Comparison of ENCODE assay signal across 8 mouse cellular contexts in genomic region chr11:48816800-48817665, GRCm38 (mm10). TPM values are rescaled to one million over a fixed set of nuclear protein-coding genes. Genes with fewer than 3 reads are reported as not detected.
DNase-seq lines count a peak whose midpoint lies in the region; ATAC-seq and TF ChIP-seq lines count a peak whose summit lies in the region.

Gene Trim41, minus strand, starts transcription at chr11:48817353.

- TF ChIP-seq CTCF in lung, adult 2 months (IDR thresholded peaks at IDR 0.05; ENCODE audit: insufficient read depth, low read length) = no peak

- peaks cover 0 to 2% of the 10 kb centered on the region in 2 experiments; a peak in 1 of 4 replicates for H3K4me1 ChIP-seq in ES-E14 (ENCODE audit: control insufficient read depth in 2 of 2, insufficient read depth in 2 of 2, low read length in 2 of 2, poor library complexity in 1 of 2)
- H3K4me1 ChIP-seq in forebrain, embryonic 15.5 days = peaks cover 37% of the 10 kb centered on the region
- peaks cover 7% of the 10 kb centered on the region for H3K4me1 ChIP-seq in lung, adult 2 months (ENCODE audit: control insufficient read depth, insufficient read depth, low read length)

- peak within 1 kb of the TSS; percentile 98 for H3K9ac ChIP-seq in ES-E14 (ENCODE audit: insufficient read depth, low read depth, low read length, poor library complexity, severe bottlenecking)
- H3K9ac ChIP-seq in forebrain, embryonic 15.5 days (replicated peaks) = peak within 1 kb of the TSS; percentile 87

- in situ Hi-C loops in ES-E14 (cut with MboI; ENCODE audit: low sequenced_read_pairs in 2 of 2, unreplicated experiment in 2 of 2) = no loop called here

- TF ChIP-seq POLR2A in lung, adult 2 months (IDR thresholded peaks at IDR 0.05; ENCODE audit: borderline replicate concordance, extremely low read depth, low read depth, low read length) = peak; percentile 97

- under 1% methylated on average over 76 of the region's 77 CpGs for WGBS in forebrain, embryonic 15.5 days
- WGBS in lung, adult 2 months = under 1% methylated on average over 71 of the region's 77 CpGs

- DNase-seq in ES-E14 (ENCODE audit: low read depth, low spot score) = peak; percentile 99
- DNase-seq in cerebellum, adult 11-12 months = peak; percentile 99
- peak; percentile 99 for DNase-seq in heart, postnatal 25 days (ENCODE audit: low spot score)
- peak; percentile 98 to 99 for DNase-seq in layer of hippocampus, adult 18-20 months (ENCODE audit: low spot score in 2 of 2)
- DNase-seq in lung, adult 2 months = peak; percentile 98
- peak; percentile 99 for DNase-seq in thymus, adult 18-20 months

- H3K4me3 ChIP-seq in ES-E14 (ENCODE audit: insufficient read depth in 1 of 2, low read depth in 1 of 2, low read length in 2 of 2, poor library complexity in 1 of 2, severe bottlenecking in 1 of 2) = peak within 1 kb of the TSS; percentile 96 to 99
- H3K4me3 ChIP-seq in forebrain, embryonic 15.5 days = peak within 1 kb of the TSS; percentile 83
- peak within 1 kb of the TSS; percentile 97 for H3K4me3 ChIP-seq in lung, adult 2 months (replicated peaks; ENCODE audit: extremely low read depth, low read depth, low read length)

- no peaks in the 10 kb centered on the region for H3K9me3 ChIP-seq in ES-E14 (ENCODE audit: control insufficient read depth, insufficient read depth, low read depth, low read length)
- no peaks in the 10 kb centered on the region for H3K9me3 ChIP-seq in forebrain, embryonic 15.5 days

- intact Hi-C loops in heart, postnatal 25 days (cut with DNase I) = loop anchor here (2.0 kb wide), 1 partner anchor 16 kb away; the partner anchor contains the start of gene Rack1

- peak; percentile 97 for ATAC-seq in forebrain, embryonic 15.5 days (replicated peaks)
- ATAC-seq in neutrophil, adult 5-6 weeks (ENCODE audit: extremely low read depth, insufficient number of reproducible peaks, low FRiP score, poor library complexity, severe bottlenecking) = peak; percentile 79

- H3K27ac ChIP-seq in ES-E14 (ENCODE audit: insufficient read depth, low read depth, low read length, poor library complexity, severe bottlenecking) = peak within 1 kb of the TSS; percentile 98
- H3K27ac ChIP-seq in forebrain, embryonic 15.5 days (replicated peaks) = peak within 1 kb of the TSS; percentile 96

- peaks cover under 1% of the 10 kb centered on the region; the same call in 1 of the 2 replicates for H3K27me3 ChIP-seq in forebrain, embryonic 15.5 days

- peak within 1 kb of the TSS; percentile 89 for H3K4me2 ChIP-seq in forebrain, embryonic 15.5 days (replicated peaks)

- H3K36me3 ChIP-seq in ES-E14 (ENCODE audit: control insufficient read depth, insufficient read depth, low read length, poor library complexity, severe bottlenecking) = peaks cover 15% of the 10 kb centered on the region
- H3K36me3 ChIP-seq in forebrain, embryonic 15.5 days = peaks cover 5% of the 10 kb centered on the region

TF ChIP-seq in ES-E14, 5 proteins besides CTCF, POLR2A, EP300 and RAD21:
- TF ChIP-seq HCFC1 (IDR thresholded peaks at IDR 0.05; ENCODE audit: borderline replicate concordance, insufficient read depth, low read length) (peak; percentile 80), CHD2 (IDR thresholded peaks at IDR 0.05; ENCODE audit: low read depth, low read length) (no peak)
TF ChIP-seq in ES-E14: peak in this region for 1.

RNA-seq across cellular contexts. Expression of gene Trim41, which starts in this region (rescaled TPM):
- 47.8 and 52.8 TPM in 2 replicates for total RNA-seq in ES-E14 (2012; rRNA removed)
- polyA plus RNA-seq in forebrain, embryonic 15.5 days (2015; fragmentation: Nextera tagmentation; extraction: Ambion mirVana) = 6.0 and 6.3 TPM in 2 replicates
- total RNA-seq in heart, postnatal 25 days (2021) = 10 to 100 TPM; 17.8 to 20.4 TPM
- 10 to 100 TPM; 58.1 to 62.3 TPM for total RNA-seq in layer of hippocampus, adult 18-20 months (2021)
- 28.9 and 32.4 TPM in 2 replicates for polyA plus RNA-seq in lung, adult 2 months (2012; rRNA removed)
- 90.7 and 108 TPM in 2 replicates for total RNA-seq in neutrophil, adult 5-6 weeks (2017)

Comparison
In these comparisons a context has a peak if more than half of its experiments do, and no peak if none do; other contexts are left out.
1. Peak in every context shown above with its lines: DNase-seq, ATAC-seq, H3K4me3 ChIP-seq and H3K27ac ChIP-seq.